Mouse (Mus musculus) gastrocnemius, adult 2 months (tissue): Measurements from ENCODE around the gene Llgl2. TPM values are rescaled to one million over a fixed set of nuclear protein-coding genes. Genes with fewer than 3 reads are reported as not detected.

Source experiments
- DNase-seq: peaks from one replicate; pipeline ENCODE4 v3.0.0; 2022
- H3K27ac ChIP-seq: fragments of 200-600 bp; 2 replicates; pipeline ENCODE4 v1.8.1; 2022; ENCODE audit warnings: mild to moderate bottlenecking
- H3K4me3 ChIP-seq: fragments of 200-600 bp; 2 replicates; pipeline ENCODE4 v1.8.1; 2022; ENCODE audit warnings: mild to moderate bottlenecking, moderate library complexity
- CTCF ChIP-seq: fragments of 200-600 bp; IDR thresholded peaks from 2 replicates; pipeline ENCODE4 v1.8.1; 2022; ENCODE audit warnings: antibody characterized with exemption, mild to moderate bottlenecking, moderate library complexity
- intact Hi-C: fragments of 180-260 bp; cut with DNase I; formaldehyde crosslinking; loops from one replicate; pipeline ENCODE4 v1.15.1; 2025
- total RNA-seq, 2 experiments: library from RNA; stranded (reverse); gene quantifications; 2 replicates each; pipeline ENCODE4 v1.2.3; 2021

The Llgl2 gene
- total RNA-seq, 2 experiments from 2014 or later, result 8.3 to 9.8 TPM

GRCm38 (mm10) chr11:115811381-115812093, 12.3 kb upstream of the Llgl2 start:
- no peak for DNase-seq
- peak overlapping the region; percentile 92 for H3K27ac ChIP-seq
- H3K4me3 ChIP-seq, result peak overlapping the region; percentile 91
- no peak for TF ChIP-seq CTCF
- intact Hi-C loops, result loop anchor here (2.0 to 5.0 kb wide), 3 partner anchors 33 to 179 kb away; no protein-coding TSS in a partner anchor

- TF ChIP-seq CTCF, result no peak
- Histone ChIP-seq H3K27ac (peak overlapping the region; percentile 92), H3K4me3 (peak overlapping the region; percentile 91)
- peak; percentile 62 for DNase-seq
- intact Hi-C loops, result loop anchor here (2.0 to 5.0 kb wide), 3 partner anchors 33 to 180 kb away; no protein-coding TSS in a partner anchor
Measured at GRCm38 (mm10) chr11:115812095-115812494, 11.8 kb upstream of the Llgl2 start.

GRCm38 (mm10) chr11:115812533-115813420, 11.1 kb upstream of the Llgl2 start:
- peak overlapping the region; percentile 91 for H3K4me3 ChIP-seq
- intact Hi-C loops, result loop anchor here (2.0 to 5.0 kb wide), 3 partner anchors 34 to 180 kb away; no protein-coding TSS in a partner anchor
- peak overlapping the region; percentile 92 for H3K27ac ChIP-seq
- DNase-seq, result peak; percentile 55
- TF ChIP-seq CTCF, result no peak

- DNase-seq, result peak; percentile 98
Measured at GRCm38 (mm10) chr11:115813507-115814296, 10.1 kb upstream of the Llgl2 start, which contains the start of gene Caskin2. Caskin2 (minus strand) TSS chr11:115813639.

GRCm38 (mm10) chr11:115814605-115815450, 9.0 kb upstream of the Llgl2 start, which contains the start of gene Tsen54:
Tsen54 (plus strand) TSS chr11:115814724.
- peak within 1 kb of the TSS; percentile 91 for H3K4me3 ChIP-seq
- no peak for TF ChIP-seq CTCF
- peak within 1 kb of the TSS; percentile 92 for H3K27ac ChIP-seq
- peak; percentile 92 for DNase-seq
- intact Hi-C loops, result loop anchor here (1.0 to 5.0 kb wide), 3 partner anchors 93 to 183 kb away; no protein-coding TSS in a partner anchor

More at GRCm38 (mm10) chr11:115813507-115814296, 10.1 kb upstream of the Llgl2 start, which contains the start of gene Caskin2:
- intact Hi-C loops, result loop anchor here (1.0 to 5.0 kb wide), 4 partner anchors 35 to 181 kb away; no protein-coding TSS in a partner anchor
- Histone ChIP-seq H3K4me3 (peak within 1 kb of the TSS; percentile 91), H3K27ac (peak within 1 kb of the TSS; percentile 92)
- peak; percentile 96 for TF ChIP-seq CTCF

GRCm38 (mm10) chr11:115817331-115817730, 6.5 kb upstream of the Llgl2 start:
- Histone ChIP-seq H3K4me3 (no peak overlapping the region), H3K27ac (no peak overlapping the region)
- intact Hi-C loops, result no loop called here
- peak; percentile 9; the same call in 1 of the 2 replicates for TF ChIP-seq CTCF
- no peak for DNase-seq

GRCm38 (mm10) chr11:115819915-115820623, 3.8 kb upstream of the Llgl2 start:
- no peak for TF ChIP-seq CTCF
- intact Hi-C loops, result no loop called here
- Histone ChIP-seq H3K4me3 (no peak overlapping the region), H3K27ac (peak overlapping the region; percentile 57)
- peak; percentile 70 for DNase-seq

GRCm38 (mm10) chr11:115821001-115821400, 2.8 kb upstream of the Llgl2 start:
- no peak for DNase-seq
- no peak overlapping the region for H3K4me3 ChIP-seq
- no peak overlapping the region for H3K27ac ChIP-seq
- intact Hi-C loops, result no loop called here
- TF ChIP-seq CTCF, result no peak

GRCm38 (mm10) chr11:115824813-115825212, 964 bp downstream of the Llgl2 start:
- TF ChIP-seq CTCF, result no peak
- Histone ChIP-seq H3K27ac (peak overlapping the region; percentile 90), H3K4me3 (peak overlapping the region; percentile 76)
- intact Hi-C loops, result no loop called here
- no peak for DNase-seq

GRCm38 (mm10) chr11:115826487-115826886, 2.6 kb downstream of the Llgl2 start:
- H3K27ac ChIP-seq, result no peak overlapping the region
- no peak for TF ChIP-seq CTCF
- DNase-seq, result no peak
- intact Hi-C loops, result no loop called here
- no peak overlapping the region for H3K4me3 ChIP-seq
